Mouse (Mus musculus): Measurements from ENCODE around the gene Ganc. TPM values are rescaled to one million over a fixed set of nuclear protein-coding genes. Genes with fewer than 3 reads are reported as not detected.

Ganc gene
- polyA plus RNA-seq, 1 experiment from 2014 or later = 10.2 TPM

GRCm38 (mm10) chr2:120502605-120502990 lies 98.9 kb downstream of the Ganc start:
- Histone ChIP-seq H3K36me3 (ENCODE audit: control insufficient read depth, insufficient read depth, low read length) (peaks cover 9% of the 10 kb centered on the region), H3K9me3 (ENCODE audit: control insufficient read depth, low read length) (peaks cover 4% of the 10 kb centered on the region), H3K27ac (ENCODE audit: low read depth, low read length) (no peak overlapping the region), H3K4me1 (ENCODE audit: control insufficient read depth, insufficient read depth, low read depth, low read length) (no peaks in the 10 kb centered on the region), H3K4me3 (ENCODE audit: low read length) (no peak overlapping the region), H3K9ac (ENCODE audit: low read depth, low read length) (no peak overlapping the region), H3K4me2 (ENCODE audit: low read length) (no peak overlapping the region), H3K27me3 (replicated peaks; ENCODE audit: control insufficient read depth, insufficient read depth, low read length) (no peaks in the 10 kb centered on the region)
- 77% methylated on average over 3 of the region's 3 CpGs for WGBS
- no peak for ATAC-seq

DNA sequence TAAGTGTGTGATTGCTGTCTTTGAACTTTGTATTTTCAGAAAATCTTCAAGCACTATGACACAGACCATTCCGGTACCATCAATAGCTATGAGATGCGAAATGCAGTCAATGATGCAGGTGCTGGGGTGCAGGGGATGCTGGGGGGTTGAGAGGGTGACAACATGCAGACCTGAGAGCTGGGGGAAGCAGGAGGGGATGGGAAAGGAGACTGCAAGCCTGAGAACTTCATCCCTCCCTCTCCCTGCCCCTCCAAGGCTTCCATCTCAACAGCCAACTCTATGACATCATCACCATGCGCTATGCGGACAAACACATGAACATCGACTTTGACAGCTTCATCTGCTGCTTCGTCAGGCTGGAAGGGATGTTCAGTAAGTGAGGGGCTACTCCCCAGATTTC lies 99.4 kb downstream of the Ganc start:
- peaks cover 9% of the 10 kb centered on the region for H3K36me3 ChIP-seq (ENCODE audit: control insufficient read depth, insufficient read depth, low read length)
- H3K9ac ChIP-seq (ENCODE audit: low read depth, low read length) = no peak overlapping the region
- no peak for ATAC-seq
- H3K27me3 ChIP-seq (replicated peaks; ENCODE audit: control insufficient read depth, insufficient read depth, low read length) = no peaks in the 10 kb centered on the region
- 85% methylated on average over 6 of the region's 6 CpGs for WGBS
- no peak overlapping the region for H3K4me3 ChIP-seq (ENCODE audit: low read length)
- H3K4me1 ChIP-seq (ENCODE audit: control insufficient read depth, insufficient read depth, low read depth, low read length) = no peaks in the 10 kb centered on the region
- H3K4me2 ChIP-seq (ENCODE audit: low read length) = no peak overlapping the region
- H3K9me3 ChIP-seq (ENCODE audit: control insufficient read depth, low read length) = peaks cover 4% of the 10 kb centered on the region
- no peak overlapping the region for H3K27ac ChIP-seq (ENCODE audit: low read depth, low read length)

GRCm38 (mm10) chr2:120503992-120504391 lies 100.3 kb downstream of the Ganc start:
- H3K4me3 ChIP-seq (ENCODE audit: low read length) = no peak overlapping the region
- no peak overlapping the region for H3K27ac ChIP-seq (ENCODE audit: low read depth, low read length)
- peaks cover 10% of the 10 kb centered on the region for H3K36me3 ChIP-seq (ENCODE audit: control insufficient read depth, insufficient read depth, low read length)
- WGBS = 77% methylated on average over 5 of the region's 5 CpGs
- H3K27me3 ChIP-seq (replicated peaks; ENCODE audit: control insufficient read depth, insufficient read depth, low read length) = no peaks in the 10 kb centered on the region
- H3K4me1 ChIP-seq (ENCODE audit: control insufficient read depth, insufficient read depth, low read depth, low read length) = no peaks in the 10 kb centered on the region
- H3K9me3 ChIP-seq (ENCODE audit: control insufficient read depth, low read length) = peaks cover 4% of the 10 kb centered on the region
- no peak overlapping the region for H3K9ac ChIP-seq (ENCODE audit: low read depth, low read length)
- ATAC-seq = no peak
- no peak overlapping the region for H3K4me2 ChIP-seq (ENCODE audit: low read length)

Other genes starting within 250 kb of the Ganc start
- gene Ehd4, start 249.3 kb upstream of the Ganc start, polyA plus RNA-seq (2015; fragmentation: Nextera tagmentation; extraction: Ambion mirVana) = 19.2 and 20.7 TPM in 2 replicates
- gene Pla2g4e, start 158.6 kb upstream of the Ganc start, polyA plus RNA-seq (2015; fragmentation: Nextera tagmentation; extraction: Ambion mirVana) = 5.1 and 5.7 TPM in 2 replicates
- 0.09 TPM in 1 of 2 replicates, not detected in the other for gene Pla2g4d, start 114.7 kb upstream of the Ganc start, polyA plus RNA-seq (2015; fragmentation: Nextera tagmentation; extraction: Ambion mirVana)
- gene Pla2g4f, start 89.7 kb upstream of the Ganc start, polyA plus RNA-seq (2015; fragmentation: Nextera tagmentation; extraction: Ambion mirVana) = not detected in 2 replicates
- gene Vps39, start 50.8 kb upstream of the Ganc start, polyA plus RNA-seq (2015; fragmentation: Nextera tagmentation; extraction: Ambion mirVana) = 43.0 and 44.5 TPM in 2 replicates
- 6.3 and 7.2 TPM in 2 replicates for gene Tmem87a, start 217 bp downstream of the Ganc start, polyA plus RNA-seq (2015; fragmentation: Nextera tagmentation; extraction: Ambion mirVana)
- gene Capn3, start 52.1 kb downstream of the Ganc start, polyA plus RNA-seq (2015; fragmentation: Nextera tagmentation; extraction: Ambion mirVana) = 0.54 and 0.79 TPM in 2 replicates
- 31.7 and 33.1 TPM in 2 replicates for gene Zfp106, start 159.9 kb downstream of the Ganc start, polyA plus RNA-seq (2015; fragmentation: Nextera tagmentation; extraction: Ambion mirVana)
- 18.4 and 19.9 TPM in 2 replicates for gene Snap23, start 163.8 kb downstream of the Ganc start, polyA plus RNA-seq (2015; fragmentation: Nextera tagmentation; extraction: Ambion mirVana)
- 25.3 and 26.8 TPM in 2 replicates for gene Haus2, start 205.5 kb downstream of the Ganc start, polyA plus RNA-seq (2015; fragmentation: Nextera tagmentation; extraction: Ambion mirVana)
- 35.8 and 37.6 TPM in 2 replicates for gene Lrrc57, start 205.6 kb downstream of the Ganc start, polyA plus RNA-seq (2015; fragmentation: Nextera tagmentation; extraction: Ambion mirVana)
- gene Stard9, start 225.2 kb downstream of the Ganc start, polyA plus RNA-seq (2015; fragmentation: Nextera tagmentation; extraction: Ambion mirVana) = 3.3 and 3.5 TPM in 2 replicates